Mouse (Mus musculus) induced T-regulatory cell, adult 2 months (primary cell): ENCODE data around the gene Xrn1.
"Not testable (repeated sequence)": the region's sequence is repeated elsewhere in the genome, so short reads cannot be mapped to it uniquely, and the experiment has no call there.

Experiments used
- DNase-seq: peaks from one replicate; pipeline ENCODE4 v3.0.0-alpha.2; 2012; ENCODE audit warnings: low read depth

Xrn1 gene

DNA sequence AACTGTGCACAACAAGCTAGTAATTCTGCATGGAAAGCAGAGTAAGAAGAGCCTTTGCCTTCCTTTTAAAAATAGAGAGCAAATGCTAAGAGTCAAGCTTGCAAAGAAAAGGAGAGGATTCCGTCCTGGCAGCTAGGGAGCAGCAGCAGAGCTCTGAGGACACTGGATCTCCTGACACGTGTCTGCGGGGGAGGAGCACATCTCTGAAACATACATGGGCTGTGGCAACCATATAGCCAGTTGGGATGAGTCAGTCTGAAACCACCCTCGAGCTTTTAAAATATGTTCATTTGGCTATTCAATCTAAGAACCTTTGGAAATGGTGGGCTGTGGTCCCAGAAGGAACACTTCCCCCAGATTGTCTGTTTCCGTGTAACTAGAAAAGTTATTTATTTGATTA, 100.3 kb downstream of the Xrn1 start:
- no peak for DNase-seq

DNA sequence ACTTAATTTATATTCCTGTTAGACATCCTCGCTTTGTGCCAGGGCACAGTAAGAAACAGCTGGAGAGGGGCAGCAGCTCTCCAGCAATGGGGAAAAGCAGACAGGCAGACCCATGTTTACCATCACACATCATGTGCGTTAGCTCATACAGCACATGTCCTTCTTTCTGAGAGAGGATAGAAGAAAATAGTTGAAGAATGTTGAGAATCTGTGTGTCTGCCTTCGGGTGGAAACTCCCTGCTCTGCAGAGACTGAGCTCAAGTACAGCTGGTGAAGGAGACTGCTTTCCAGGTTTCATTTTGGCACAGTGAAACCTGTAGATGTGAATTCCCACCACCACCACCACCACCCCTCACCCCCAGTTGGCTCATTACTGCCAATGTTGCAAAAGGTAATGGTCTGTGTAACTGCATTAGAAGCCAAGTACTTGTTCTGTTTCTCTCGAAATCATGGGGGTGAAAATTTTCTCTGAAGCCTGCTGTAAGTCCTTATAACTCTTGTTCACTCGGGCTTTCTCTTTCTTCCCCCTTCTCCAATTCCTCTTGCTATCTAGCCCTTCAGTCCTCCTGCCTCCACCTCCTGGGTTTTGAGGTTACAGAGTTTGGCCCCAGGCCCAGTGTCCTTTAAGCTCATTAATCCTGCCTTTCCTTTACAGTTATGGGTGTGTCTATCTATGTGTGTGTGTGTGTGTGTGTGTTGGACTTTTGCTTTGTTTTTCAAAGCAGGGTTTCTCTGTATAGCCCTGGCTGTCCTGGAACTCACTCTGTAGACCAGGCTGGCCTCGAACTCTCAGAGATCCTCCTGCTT, 102.1 kb downstream of the Xrn1 start:
- no peak for DNase-seq

GRCm38 (mm10) chr9:96063083-96063802, 108.7 kb downstream of the Xrn1 start:
- no peak for DNase-seq

DNA sequence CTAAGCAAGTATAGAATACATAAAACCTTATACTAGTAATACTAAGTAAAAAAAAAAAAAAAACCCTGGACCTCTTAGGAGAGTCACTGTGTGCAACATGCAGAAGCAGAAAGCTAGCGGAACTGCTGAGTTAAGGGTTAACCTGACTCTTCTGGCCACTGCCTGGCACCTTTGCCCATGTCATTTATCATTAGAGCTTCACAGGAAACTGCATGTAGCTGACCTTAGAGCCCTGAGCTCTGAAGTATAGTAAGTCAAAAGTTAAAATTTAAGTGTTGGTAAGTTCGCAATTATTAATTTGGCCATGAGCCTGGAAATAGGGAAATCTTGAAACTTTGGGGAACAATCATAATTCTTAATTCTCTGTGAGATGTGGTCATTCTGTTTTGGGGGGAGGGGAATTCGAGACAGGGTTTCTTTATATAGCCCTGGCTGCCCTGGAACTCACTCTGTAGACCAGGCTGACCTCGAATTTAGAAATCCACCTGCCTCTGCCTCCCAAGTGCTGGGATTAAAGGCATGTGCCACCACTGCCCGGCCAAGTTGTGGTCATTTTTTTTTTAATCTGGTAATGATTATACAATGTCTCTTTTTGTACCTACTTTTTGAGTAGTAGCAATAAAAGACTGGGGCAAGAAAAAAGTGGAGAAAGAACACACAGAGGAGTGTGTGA, 109.4 kb downstream of the Xrn1 start:
- no peak for DNase-seq

GRCm38 (mm10) chr9:96067507-96067906, 112.9 kb downstream of the Xrn1 start:
- no peak for DNase-seq

DNA sequence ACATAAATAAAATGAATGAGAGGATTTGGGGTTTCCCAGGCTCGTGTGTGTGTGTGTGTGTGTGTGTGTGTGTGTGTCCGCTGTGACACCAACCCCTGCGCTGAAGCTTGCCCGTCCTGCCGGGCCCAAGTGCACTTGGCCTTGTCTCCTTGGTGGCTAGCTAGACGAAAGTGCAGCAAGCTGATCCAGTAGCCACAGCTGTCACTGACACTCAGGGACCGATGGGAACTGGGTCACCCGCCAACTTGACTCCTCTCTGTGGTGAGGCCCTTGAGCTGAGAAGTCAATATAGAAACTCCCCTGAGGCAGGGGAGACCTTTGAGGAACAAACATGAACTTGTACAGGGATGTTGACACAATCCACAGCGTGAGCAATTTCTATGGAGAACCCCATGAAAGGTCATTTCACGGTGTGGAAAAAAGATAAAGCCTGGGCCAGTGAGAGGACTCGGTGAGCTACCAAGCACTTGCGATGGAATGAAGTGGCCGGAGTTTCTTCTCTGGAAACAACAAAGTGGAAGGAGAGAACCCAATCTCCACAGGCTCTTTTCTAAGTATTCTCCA, 124.3 kb downstream of the Xrn1 start:
- DNase-seq = no peak

DNA sequence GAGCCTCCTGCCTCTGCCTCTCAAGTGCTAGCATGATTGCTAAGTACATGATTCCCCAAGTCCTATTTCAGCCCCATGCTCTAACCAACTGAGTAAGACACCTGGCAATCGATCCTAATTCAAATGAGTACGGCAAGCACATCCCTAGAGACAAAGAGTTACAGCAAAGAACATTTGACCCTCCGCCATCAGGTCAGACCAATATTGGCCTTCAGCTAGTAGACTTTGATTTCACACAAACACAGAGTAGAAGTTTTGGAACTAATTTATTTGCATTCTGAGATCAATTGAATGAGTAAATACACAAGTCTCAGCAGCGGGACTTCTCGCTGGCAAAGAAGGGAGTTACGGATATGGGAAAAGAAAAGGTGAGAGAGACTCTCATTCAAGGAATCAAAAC, 130.7 kb downstream of the Xrn1 start:
- no peak for DNase-seq

- no peak for DNase-seq
Measured at GRCm38 (mm10) chr9:96087671-96088070, 133.1 kb downstream of the Xrn1 start.

- not testable (repeated sequence) for DNase-seq
Measured at GRCm38 (mm10) chr9:96088456-96088855, 133.9 kb downstream of the Xrn1 start.

GRCm38 (mm10) chr9:96092637-96093036, 138.1 kb downstream of the Xrn1 start:
- DNase-seq = not testable (repeated sequence)

DNA sequence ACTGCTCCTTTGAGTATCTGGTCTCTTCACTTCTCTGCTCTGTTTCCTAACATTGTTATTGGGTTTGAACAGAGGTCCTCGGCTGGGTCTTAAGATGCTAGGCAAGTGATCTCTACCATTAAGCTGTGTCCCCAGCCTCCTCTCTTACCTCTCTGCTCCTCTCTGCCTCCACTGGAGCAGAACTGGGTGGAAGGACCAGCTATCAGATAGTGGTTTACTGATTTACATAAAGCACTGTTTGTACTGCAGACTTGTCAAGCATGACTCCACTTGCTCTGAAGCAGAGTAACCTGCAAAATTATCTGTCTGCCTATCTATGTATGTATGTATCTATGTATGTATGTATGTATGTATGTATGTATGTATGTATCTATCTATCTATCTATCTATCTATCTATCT, 138.7 kb downstream of the Xrn1 start:
- no peak for DNase-seq

GRCm38 (mm10) chr9:96094341-96094740, 139.8 kb downstream of the Xrn1 start:
- no peak for DNase-seq

- DNase-seq = no peak
Measured at GRCm38 (mm10) chr9:96095192-96095591, 140.6 kb downstream of the Xrn1 start.

- no peak for DNase-seq
Measured at GRCm38 (mm10) chr9:96102846-96103245, 148.3 kb downstream of the Xrn1 start.
